Mouse (Mus musculus): ENCODE measurements around the gene Sfpq. TPM values are rescaled to one million over a fixed set of nuclear protein-coding genes. Genes with fewer than 3 reads are reported as not detected.
"Not testable (repeated sequence)": the region's sequence is repeated elsewhere in the genome, so short reads cannot be mapped to it uniquely, and the experiment has no call there.

Sfpq gene
- 130 and 134 TPM in 2 replicates for polyA plus RNA-seq (2012; rRNA removed)

DNA sequence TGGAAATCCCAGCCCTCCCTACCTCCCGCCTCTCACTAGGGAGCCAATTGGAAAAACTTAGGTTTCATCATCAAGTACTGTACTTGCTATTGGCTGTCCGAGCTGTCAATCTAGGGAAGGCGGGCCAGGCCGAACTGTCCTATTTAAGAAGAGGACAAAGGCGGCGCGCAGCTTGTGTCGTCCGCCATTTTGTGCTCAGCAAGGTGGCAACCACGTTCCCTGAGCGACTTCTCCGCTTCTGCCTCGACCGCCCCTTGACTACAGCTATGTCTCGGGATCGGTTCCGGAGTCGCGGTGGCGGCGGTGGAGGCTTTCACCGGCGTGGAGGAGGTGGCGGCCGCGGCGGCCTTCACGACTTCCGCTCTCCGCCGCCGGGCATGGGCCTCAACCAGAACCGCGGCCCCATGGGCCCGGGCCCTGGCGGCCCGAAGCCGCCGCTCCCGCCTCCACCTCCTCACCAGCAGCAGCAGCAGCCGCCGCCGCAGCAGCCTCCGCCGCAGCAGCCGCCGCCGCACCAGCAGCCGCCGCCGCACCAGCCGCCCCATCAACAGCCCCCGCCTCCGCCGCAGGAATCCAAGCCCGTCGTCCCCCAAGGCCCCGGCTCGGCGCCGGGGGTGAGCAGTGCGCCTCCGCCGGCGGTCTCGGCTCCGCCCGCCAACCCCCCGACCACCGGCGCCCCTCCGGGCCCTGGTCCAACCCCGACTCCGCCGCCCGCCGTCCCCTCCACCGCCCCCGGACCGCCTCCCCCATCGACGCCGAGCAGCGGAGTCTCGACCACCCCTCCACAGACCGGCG, at the start of gene Sfpq:
Sfpq (plus strand) TSS at position 174 of the 795 bp plus-strand sequence.
- H3K4me1 ChIP-seq (ENCODE audit: control insufficient read depth, insufficient read depth, low read length) = no peaks in the 10 kb centered on the region
- no peaks in the 10 kb centered on the region for H3K27me3 ChIP-seq (ENCODE audit: control insufficient read depth, insufficient read depth, low read length)
- WGBS = under 1% methylated on average over 87 of the region's 87 CpGs
- H3K27ac ChIP-seq (ENCODE audit: insufficient read depth, low read length) = peak within 1 kb of the TSS; percentile 99
- TF ChIP-seq POLR2A (IDR thresholded peaks at IDR 0.05; ENCODE audit: borderline replicate concordance, insufficient read depth, low read length) = peak; percentile 99
- TF ChIP-seq CTCF (IDR thresholded peaks at IDR 0.05; ENCODE audit: borderline replicate concordance, insufficient read depth, low read depth, low read length) = no peak
- peak within 1 kb of the TSS; percentile 76 for H3K4me3 ChIP-seq (replicated peaks; ENCODE audit: insufficient read depth, low read depth, low read length)
- peak; percentile 98 to 100 for DNase-seq

DNA sequence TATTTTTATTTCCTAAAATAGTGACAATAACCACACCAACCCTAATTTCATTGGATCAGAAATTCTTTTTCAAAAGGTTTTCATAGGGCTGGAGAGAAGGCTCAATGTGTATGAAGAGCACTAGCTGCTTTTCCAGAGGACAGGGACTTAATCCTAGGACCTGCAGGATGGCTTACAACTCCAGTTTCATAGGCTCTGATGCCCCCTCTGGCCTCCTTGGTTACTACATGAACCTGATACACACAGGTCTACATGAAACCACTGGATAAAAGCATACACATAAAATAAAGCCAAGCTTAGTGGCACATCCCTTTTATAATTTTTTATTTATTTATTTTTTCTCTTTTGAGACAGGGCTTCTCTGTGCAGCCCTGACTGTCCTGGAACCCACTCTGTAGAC, 43.7 kb upstream of the Sfpq start:
- peak; percentile 18 to 19 for DNase-seq
- Histone ChIP-seq H3K27me3 (ENCODE audit: control insufficient read depth, insufficient read depth, low read length) (no peaks in the 10 kb centered on the region), H3K4me1 (ENCODE audit: control insufficient read depth, insufficient read depth, low read length) (no peaks in the 10 kb centered on the region), H3K27ac (ENCODE audit: insufficient read depth, low read length) (no peak overlapping the region), H3K4me3 (replicated peaks; ENCODE audit: insufficient read depth, low read depth, low read length) (no peak overlapping the region)
- TF ChIP-seq POLR2A (IDR thresholded peaks at IDR 0.05; ENCODE audit: borderline replicate concordance, insufficient read depth, low read length) (no peak), CTCF (IDR thresholded peaks at IDR 0.05; ENCODE audit: borderline replicate concordance, insufficient read depth, low read depth, low read length) (peak; percentile 46; the same call in 1 of the 2 replicates)

DNA sequence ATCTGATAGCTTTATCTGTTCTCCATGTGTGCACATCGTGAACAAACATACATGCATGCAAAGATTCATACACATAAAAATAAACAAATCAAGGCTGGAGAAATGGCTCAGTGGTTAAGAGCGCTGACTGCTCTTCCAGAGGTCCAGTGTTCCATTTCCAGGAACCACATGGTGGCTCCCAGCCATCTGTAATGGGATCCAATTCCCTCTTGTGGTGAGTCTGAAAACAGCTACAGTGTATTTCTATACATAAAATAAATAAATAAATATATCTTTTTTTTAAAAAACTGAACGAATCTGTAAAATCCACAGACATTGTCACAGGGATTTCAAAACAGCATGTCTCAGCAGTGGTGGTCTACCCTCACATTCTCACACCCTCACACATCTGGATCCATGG, 42.4 kb upstream of the Sfpq start:
- Histone ChIP-seq H3K27me3 (ENCODE audit: control insufficient read depth, insufficient read depth, low read length) (no peaks in the 10 kb centered on the region), H3K4me1 (ENCODE audit: control insufficient read depth, insufficient read depth, low read length) (no peaks in the 10 kb centered on the region), H3K27ac (ENCODE audit: insufficient read depth, low read length) (no peak overlapping the region), H3K4me3 (replicated peaks; ENCODE audit: insufficient read depth, low read depth, low read length) (no peak overlapping the region)
- 82% methylated on average over 3 of the region's 3 CpGs for WGBS
- DNase-seq = no peak
- TF ChIP-seq CTCF (IDR thresholded peaks at IDR 0.05; ENCODE audit: borderline replicate concordance, insufficient read depth, low read depth, low read length) = no peak
- no peak for TF ChIP-seq POLR2A (IDR thresholded peaks at IDR 0.05; ENCODE audit: borderline replicate concordance, insufficient read depth, low read length)

DNA sequence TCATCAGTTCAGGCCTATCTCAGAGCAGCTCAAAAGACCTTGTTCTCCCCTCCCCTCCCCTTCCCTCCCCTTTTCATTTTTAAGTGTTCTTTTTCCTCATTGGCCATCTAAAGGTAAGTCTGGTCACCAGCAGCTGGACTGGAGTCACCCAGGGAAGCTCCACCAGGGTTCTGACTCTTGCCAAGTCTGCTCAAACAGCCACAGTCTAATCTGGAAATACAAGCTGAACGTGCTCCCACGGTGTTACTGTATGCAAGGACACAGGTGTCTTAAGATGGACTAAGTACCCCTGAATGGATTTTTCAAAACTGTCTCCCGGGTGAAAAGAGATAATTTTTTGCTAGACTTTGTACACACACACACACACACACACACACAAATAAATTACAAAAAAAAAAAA, 37.8 kb upstream of the Sfpq start:
- H3K27me3 ChIP-seq (ENCODE audit: control insufficient read depth, insufficient read depth, low read length) = no peaks in the 10 kb centered on the region
- WGBS = 36% methylated on average over 3 of the region's 3 CpGs

DNA sequence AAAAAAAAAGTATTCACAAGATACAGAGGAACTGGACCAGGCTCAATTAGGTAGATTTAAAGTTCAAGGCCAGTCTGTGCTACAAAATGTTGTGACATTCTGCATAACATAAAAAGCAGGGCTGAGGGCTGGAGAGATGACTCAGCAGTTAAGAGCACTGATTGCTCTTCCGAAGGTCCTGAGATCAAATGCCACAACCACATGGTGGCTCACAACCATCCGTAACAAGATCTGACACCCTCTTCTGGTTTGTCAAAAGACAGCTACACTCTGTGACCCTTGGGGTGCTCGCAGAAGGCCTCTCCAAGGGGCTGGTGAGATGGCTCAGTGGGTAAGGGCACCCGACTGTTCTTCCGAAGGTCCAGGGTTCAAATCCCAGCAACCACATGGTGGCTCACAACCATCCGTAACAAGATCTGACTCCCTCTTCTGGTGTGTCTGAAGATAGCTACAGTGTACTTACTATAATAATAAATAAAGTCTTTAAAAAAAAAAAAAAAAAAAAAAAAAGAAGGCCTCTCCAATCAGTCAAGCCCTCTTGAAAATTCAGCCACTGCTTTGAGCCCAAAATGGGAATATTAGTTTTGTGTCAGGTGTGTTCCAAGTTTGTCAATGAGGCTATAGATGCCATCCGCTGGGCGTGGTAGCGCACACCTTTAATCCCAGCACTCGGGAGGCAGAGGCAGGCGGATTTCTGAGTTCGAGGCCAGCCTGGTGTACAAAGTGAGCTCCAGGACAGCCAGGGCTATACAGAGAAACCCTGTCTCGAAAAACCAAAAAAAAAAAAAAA, 37.2 kb upstream of the Sfpq start:
- not testable (repeated sequence) for H3K27ac ChIP-seq (ENCODE audit: insufficient read depth, low read length); H3K27me3 ChIP-seq (ENCODE audit: control insufficient read depth, insufficient read depth, low read length); DNase-seq; H3K4me1 ChIP-seq (ENCODE audit: control insufficient read depth, insufficient read depth, low read length); H3K4me3 ChIP-seq (replicated peaks; ENCODE audit: insufficient read depth, low read depth, low read length)
- WGBS = 86% methylated on average over 12 of the region's 13 CpGs

More for the DNA sequence above, 37.8 kb upstream of the Sfpq start:
- DNase-seq = no peak
- Histone ChIP-seq H3K27ac (ENCODE audit: insufficient read depth, low read length) (no peak overlapping the region), H3K4me1 (ENCODE audit: control insufficient read depth, insufficient read depth, low read length) (no peaks in the 10 kb centered on the region), H3K4me3 (replicated peaks; ENCODE audit: insufficient read depth, low read depth, low read length) (no peak overlapping the region)
- no peak for TF ChIP-seq CTCF (IDR thresholded peaks at IDR 0.05; ENCODE audit: borderline replicate concordance, insufficient read depth, low read depth, low read length)
- TF ChIP-seq POLR2A (IDR thresholded peaks at IDR 0.05; ENCODE audit: borderline replicate concordance, insufficient read depth, low read length) = no peak

DNA sequence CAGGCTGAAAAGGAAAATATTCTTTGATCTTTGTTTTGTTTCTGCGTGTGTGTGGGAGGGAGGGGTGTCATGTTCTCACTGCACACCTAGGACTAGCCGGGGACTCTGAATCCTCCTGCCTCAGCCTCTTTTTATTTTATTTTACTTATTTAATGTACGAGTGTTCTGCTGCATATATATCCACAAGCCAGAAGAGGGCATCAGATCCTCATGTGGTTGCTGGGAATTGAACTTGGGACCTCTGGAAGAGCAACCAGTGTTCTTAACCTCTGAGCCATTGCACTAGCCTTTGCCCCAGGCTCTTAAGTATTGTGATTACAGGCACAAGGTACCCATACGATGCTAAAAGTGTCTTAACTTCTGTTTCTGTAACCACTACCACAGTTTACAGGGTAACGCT, 34.4 kb upstream of the Sfpq start:
- DNase-seq = no peak
- TF ChIP-seq CTCF (IDR thresholded peaks at IDR 0.05; ENCODE audit: borderline replicate concordance, insufficient read depth, low read depth, low read length) = no peak
- no peak for TF ChIP-seq POLR2A (IDR thresholded peaks at IDR 0.05; ENCODE audit: borderline replicate concordance, insufficient read depth, low read length)
- Histone ChIP-seq H3K4me1 (ENCODE audit: control insufficient read depth, insufficient read depth, low read length) (no peaks in the 10 kb centered on the region), H3K4me3 (replicated peaks; ENCODE audit: insufficient read depth, low read depth, low read length) (no peak overlapping the region), H3K27me3 (ENCODE audit: control insufficient read depth, insufficient read depth, low read length) (no peaks in the 10 kb centered on the region), H3K27ac (ENCODE audit: insufficient read depth, low read length) (no peak overlapping the region)
- 85% methylated on average over 5 of the region's 5 CpGs for WGBS

DNA sequence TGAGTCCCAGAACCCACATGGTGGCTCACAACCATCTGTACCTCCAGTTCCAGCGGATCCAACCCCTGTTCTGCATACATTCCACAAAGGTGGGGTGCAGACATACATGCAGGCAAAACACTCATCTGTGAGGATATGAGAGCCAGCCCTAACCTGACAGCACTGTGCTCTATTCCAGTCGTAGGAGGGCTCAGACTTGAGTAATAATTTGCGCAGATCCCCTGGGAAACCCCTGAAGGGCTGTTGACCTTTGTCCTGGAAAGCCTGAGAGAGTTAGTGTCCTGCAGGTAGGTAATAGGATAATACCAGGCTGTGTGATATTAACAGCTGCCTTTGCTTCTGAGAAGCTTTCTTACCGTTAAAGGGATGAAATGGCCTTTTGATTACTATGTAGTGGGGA, 32.6 kb upstream of the Sfpq start:
- H3K4me3 ChIP-seq (replicated peaks; ENCODE audit: insufficient read depth, low read depth, low read length) = no peak overlapping the region
- TF ChIP-seq CTCF (IDR thresholded peaks at IDR 0.05; ENCODE audit: borderline replicate concordance, insufficient read depth, low read depth, low read length) (no peak), POLR2A (IDR thresholded peaks at IDR 0.05; ENCODE audit: borderline replicate concordance, insufficient read depth, low read length) (no peak)
- H3K4me1 ChIP-seq (ENCODE audit: control insufficient read depth, insufficient read depth, low read length) = no peaks in the 10 kb centered on the region
- no peak for DNase-seq
- 88% methylated on average over 4 of the region's 4 CpGs for WGBS
- H3K27me3 ChIP-seq (ENCODE audit: control insufficient read depth, insufficient read depth, low read length) = no peaks in the 10 kb centered on the region
- H3K27ac ChIP-seq (ENCODE audit: insufficient read depth, low read length) = no peak overlapping the region

DNA sequence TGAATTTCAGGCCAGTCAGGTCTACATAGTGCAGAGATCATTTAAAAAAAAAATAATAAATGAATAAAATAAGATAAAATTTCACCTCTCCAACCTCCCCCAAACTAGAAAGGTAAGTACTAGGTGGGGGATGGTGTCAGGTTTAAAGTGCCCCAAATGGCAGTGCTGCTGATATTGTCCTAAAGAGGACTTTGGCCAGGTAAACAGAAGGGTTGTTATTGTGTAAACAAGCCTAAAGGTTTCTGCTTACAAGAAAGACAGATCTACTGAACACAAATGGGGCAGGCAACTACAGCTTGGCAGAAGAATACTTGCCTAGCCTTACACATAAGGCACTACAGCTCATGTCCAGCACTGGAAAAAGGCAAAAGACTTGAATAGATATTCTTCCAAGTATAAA, 30.6 kb upstream of the Sfpq start:
- no peaks in the 10 kb centered on the region for H3K27me3 ChIP-seq (ENCODE audit: control insufficient read depth, insufficient read depth, low read length)
- no peak for DNase-seq
- no peak for TF ChIP-seq POLR2A (IDR thresholded peaks at IDR 0.05; ENCODE audit: borderline replicate concordance, insufficient read depth, low read length)
- TF ChIP-seq CTCF (IDR thresholded peaks at IDR 0.05; ENCODE audit: borderline replicate concordance, insufficient read depth, low read depth, low read length) = no peak
- H3K4me1 ChIP-seq (ENCODE audit: control insufficient read depth, insufficient read depth, low read length) = no peaks in the 10 kb centered on the region
- no peak overlapping the region for H3K27ac ChIP-seq (ENCODE audit: insufficient read depth, low read length)
- H3K4me3 ChIP-seq (replicated peaks; ENCODE audit: insufficient read depth, low read depth, low read length) = no peak overlapping the region
